Mouse (Mus musculus): Measurements from ENCODE around the gene Sertad3. TPM values are rescaled to one million over a fixed set of nuclear protein-coding genes. Genes with fewer than 3 reads are reported as not detected.
A peak's percentile ranks its signal among the peaks of the same experiment; 100 is the strongest.

The Sertad3 gene
- polyA plus RNA-seq, 1 experiment from 2014 or later = 9.8 TPM

GRCm38 (mm10) chr7:27526039-27526827 is 52.7 kb downstream of the Sertad3 start:
- Histone ChIP-seq H3K36me3 (ENCODE audit: control insufficient read depth, insufficient read depth, low read length) (peaks cover 12% of the 10 kb centered on the region; the same call in 1 of the 2 replicates), H3K27me3 (ENCODE audit: control insufficient read depth, insufficient read depth, low read length) (no peaks in the 10 kb centered on the region)

More at GRCm38 (mm10) chr7:27526039-27526827, 52.7 kb downstream of the Sertad3 start:
- Histone ChIP-seq H3K27ac (replicated peaks; ENCODE audit: low read depth, low read length) (no peak overlapping the region), H3K4me3 (replicated peaks; ENCODE audit: low read depth, low read length) (no peak overlapping the region), H3K9me3 (ENCODE audit: control insufficient read depth, low read length) (no peaks in the 10 kb centered on the region), H3K9ac (replicated peaks; ENCODE audit: low read length) (no peak overlapping the region), H3K4me1 (ENCODE audit: control insufficient read depth, insufficient read depth, low read length) (no peaks in the 10 kb centered on the region), H3K4me2 (ENCODE audit: low read length) (no peak overlapping the region)
- WGBS = 26% methylated on average over 10 of the region's 10 CpGs
- peak; percentile 95 for DNase-seq
- ATAC-seq (ENCODE audit: low FRiP score, low TSS enrichment) = peak; percentile 47; the same call in 1 of the 2 replicates

Other genes with a start within 250 kb of the Sertad3 start
- gene Itpkc, start 245.1 kb upstream of the Sertad3 start, polyA plus RNA-seq (2014; fragmentation: Nextera tagmentation; extraction: Ambion mirVana) = 7.3 and 7.4 TPM in 2 replicates
- 19.8 and 22.6 TPM in 2 replicates for gene Coq8b, start 240.7 kb upstream of the Sertad3 start, polyA plus RNA-seq (2014; fragmentation: Nextera tagmentation; extraction: Ambion mirVana)
- gene Numbl, start 215.3 kb upstream of the Sertad3 start, polyA plus RNA-seq (2014; fragmentation: Nextera tagmentation; extraction: Ambion mirVana) = 33.7 and 50.1 TPM in 2 replicates
- 6.4 and 7.4 TPM in 2 replicates for gene Ltbp4, start 136.1 kb upstream of the Sertad3 start, polyA plus RNA-seq (2014; fragmentation: Nextera tagmentation; extraction: Ambion mirVana)
- 50.4 and 52.5 TPM in 2 replicates for gene Shkbp1, start 117.7 kb upstream of the Sertad3 start, polyA plus RNA-seq (2014; fragmentation: Nextera tagmentation; extraction: Ambion mirVana)
- gene Gm20479, start 116.3 kb upstream of the Sertad3 start, polyA plus RNA-seq (2014; fragmentation: Nextera tagmentation; extraction: Ambion mirVana) = not detected in 2 replicates
- 4.1 and 4.7 TPM in 2 replicates for gene Sptbn4, start 26.1 kb upstream of the Sertad3 start, polyA plus RNA-seq (2014; fragmentation: Nextera tagmentation; extraction: Ambion mirVana)
- 8.9 and 17.3 TPM in 2 replicates for gene Blvrb, start 25.8 kb upstream of the Sertad3 start, polyA plus RNA-seq (2014; fragmentation: Nextera tagmentation; extraction: Ambion mirVana)
- 6.0 and 7.5 TPM in 2 replicates for gene Sertad1, start 13.1 kb downstream of the Sertad3 start, polyA plus RNA-seq (2014; fragmentation: Nextera tagmentation; extraction: Ambion mirVana)
- 0.77 and 0.97 TPM in 2 replicates for gene Prx, start 25.6 kb downstream of the Sertad3 start, polyA plus RNA-seq (2014; fragmentation: Nextera tagmentation; extraction: Ambion mirVana)
- 0.43 and 0.78 TPM in 2 replicates for gene Hipk4, start 49.5 kb downstream of the Sertad3 start, polyA plus RNA-seq (2014; fragmentation: Nextera tagmentation; extraction: Ambion mirVana)
- gene Pld3, start 79.5 kb downstream of the Sertad3 start, polyA plus RNA-seq (2014; fragmentation: Nextera tagmentation; extraction: Ambion mirVana) = 114 and 134 TPM in 2 replicates
- gene 2310022A10Rik, start 79.5 kb downstream of the Sertad3 start, polyA plus RNA-seq (2014; fragmentation: Nextera tagmentation; extraction: Ambion mirVana) = 26.3 and 35.3 TPM in 2 replicates
- 51.0 and 67.0 TPM in 2 replicates for gene Akt2, start 117.8 kb downstream of the Sertad3 start, polyA plus RNA-seq (2014; fragmentation: Nextera tagmentation; extraction: Ambion mirVana)
- 71.3 and 104 TPM in 2 replicates for gene Ttc9b, start 180.1 kb downstream of the Sertad3 start, polyA plus RNA-seq (2014; fragmentation: Nextera tagmentation; extraction: Ambion mirVana)
- 19.0 and 24.0 TPM in 2 replicates for gene Map3k10, start 200.8 kb downstream of the Sertad3 start, polyA plus RNA-seq (2014; fragmentation: Nextera tagmentation; extraction: Ambion mirVana)
- gene Zfp607b, start 215.6 kb downstream of the Sertad3 start, polyA plus RNA-seq (2014; fragmentation: Nextera tagmentation; extraction: Ambion mirVana) = 15.1 and 15.5 TPM in 2 replicates